Mouse (Mus musculus) bone marrow macrophage, adult 2 months (primary cell): ENCODE measurements around the gene Gria1.

ENCODE experiments used
- CTCF ChIP-seq: IDR thresholded peaks from 2 replicates; pipeline ENCODE4 v1.5.1; 2012; ENCODE audit warnings: low read depth, mild to moderate bottlenecking, low read length, moderate library complexity
- POLR2A ChIP-seq: IDR thresholded peaks from 2 replicates; pipeline ENCODE4 v1.6.1; 2012; ENCODE audit warnings: mild to moderate bottlenecking, low read depth, low read length, borderline replicate concordance

DNA sequence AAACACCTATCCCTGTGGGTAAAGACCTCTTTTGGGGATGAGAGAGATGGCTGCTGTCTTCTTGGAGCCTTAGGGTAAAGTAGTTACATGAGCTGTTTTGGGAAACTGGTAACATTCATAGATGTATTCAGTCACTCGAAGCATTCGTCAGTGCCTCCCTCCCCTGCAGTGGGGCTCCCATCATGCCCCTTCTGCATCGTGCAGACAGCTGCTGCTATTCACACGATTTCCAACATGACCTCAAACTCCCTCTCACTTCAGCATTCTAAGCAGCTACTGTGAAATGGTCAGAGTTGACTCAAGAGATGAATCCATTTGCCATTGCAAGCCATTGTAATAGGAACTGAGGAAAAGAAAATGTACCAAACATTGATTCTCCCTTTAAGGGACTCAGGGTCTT lies 11.2 kb downstream of the Gria1 start:
- TF ChIP-seq POLR2A (no peak), CTCF (no peak)
